Mouse (Mus musculus): ENCODE measurements around the gene Pla2g1b. TPM values are rescaled to one million over a fixed set of nuclear protein-coding genes. Genes with fewer than 3 reads are reported as not detected.

The Pla2g1b gene
- polyA plus RNA-seq, 1 experiment from 2014 or later = not detected

DNA sequence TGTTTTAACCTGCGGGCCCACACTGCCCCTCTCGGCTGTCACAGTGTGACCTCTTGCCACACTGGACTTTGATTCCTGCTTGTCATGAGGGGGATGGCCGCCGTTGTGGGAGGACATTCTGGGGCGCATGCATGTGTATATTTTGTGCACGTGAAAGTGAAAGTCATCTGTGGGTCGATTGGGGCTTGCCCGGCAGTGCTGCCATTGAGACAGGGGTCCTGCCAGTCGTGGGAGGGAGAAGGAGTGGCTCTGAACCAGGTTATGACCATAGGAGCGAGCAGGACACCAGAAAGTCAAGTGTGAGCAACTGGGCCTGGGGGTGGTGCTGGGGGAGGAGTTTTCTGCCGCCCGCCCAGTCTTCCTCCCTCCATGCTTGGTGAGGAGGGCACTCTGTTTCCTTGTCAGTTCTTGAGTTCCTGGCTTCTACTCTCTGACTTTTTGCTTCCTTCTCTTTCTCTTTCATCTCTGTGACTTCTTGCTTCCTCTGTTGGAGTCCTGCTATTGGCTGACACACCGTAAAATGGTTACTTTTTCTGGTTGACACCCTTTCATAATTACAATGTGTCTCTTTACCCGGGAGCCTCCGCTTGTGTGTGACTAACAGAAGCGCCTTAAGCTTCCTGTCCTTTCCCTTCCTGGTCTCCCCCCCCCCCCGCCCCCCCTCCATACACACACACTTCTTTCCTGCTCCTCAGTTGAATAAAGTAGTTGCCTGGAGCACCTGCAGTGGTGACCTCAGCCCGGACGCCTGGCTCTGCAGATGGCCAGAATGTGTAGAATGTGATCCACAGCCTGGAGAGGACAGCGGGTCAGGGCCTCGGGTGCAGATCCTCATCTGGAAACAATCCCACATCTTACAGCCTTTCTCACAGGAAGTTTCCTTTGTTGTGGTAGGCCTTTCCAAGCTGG, 55.7 kb downstream of the Pla2g1b start:
- Histone ChIP-seq H3K27ac (replicated peaks; ENCODE audit: low read depth, low read length) (peak overlapping the region; percentile 54), H3K27me3 (ENCODE audit: control insufficient read depth, insufficient read depth, low read length) (no peaks in the 10 kb centered on the region), H3K4me2 (ENCODE audit: low read depth, low read length) (peak overlapping the region; percentile 7; the same call in 1 of the 2 replicates), H3K36me3 (replicated peaks; ENCODE audit: control insufficient read depth, insufficient read depth, low read depth, low read length) (no peaks in the 10 kb centered on the region), H3K4me1 (ENCODE audit: control insufficient read depth, insufficient read depth, low read length) (peaks cover 20% of the 10 kb centered on the region), H3K9me3 (replicated peaks; ENCODE audit: control insufficient read depth, low read length) (no peaks in the 10 kb centered on the region), H3K9ac (replicated peaks; ENCODE audit: low read length) (no peak overlapping the region), H3K4me3 (ENCODE audit: low read depth, low read length) (no peak overlapping the region)
- ATAC-seq (replicated peaks; ENCODE audit: insufficient number of reproducible peaks, low FRiP score, low TSS enrichment, low read depth) (no peak), DNase-seq (ENCODE audit: low spot score) (peak; percentile 77)
- WGBS = 45% methylated on average over 20 of the region's 21 CpGs

DNA sequence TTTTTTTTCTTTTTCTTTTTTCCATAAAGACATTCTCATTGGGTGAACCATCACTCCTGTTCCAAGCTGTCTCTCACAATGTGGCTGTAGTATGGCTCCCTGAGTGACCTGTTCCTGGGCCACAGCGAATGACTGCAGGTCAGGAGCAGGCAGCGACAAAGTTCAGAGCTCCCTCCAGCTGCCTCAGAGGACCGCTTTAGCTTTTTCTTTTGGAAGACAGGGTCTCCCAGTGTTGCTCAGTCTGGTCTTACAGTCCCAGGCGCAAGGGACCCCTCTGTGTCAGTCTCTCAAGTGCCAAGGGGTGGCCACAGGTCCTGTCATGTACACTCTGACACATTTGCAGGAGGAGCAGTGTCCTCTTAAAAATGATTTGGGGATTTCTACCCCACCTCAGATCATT, 56.5 kb downstream of the Pla2g1b start:
- H3K27ac ChIP-seq (replicated peaks; ENCODE audit: low read depth, low read length) = peak overlapping the region; percentile 75
- H3K9ac ChIP-seq (replicated peaks; ENCODE audit: low read length) = no peak overlapping the region
- DNase-seq (ENCODE audit: low spot score) (no peak), ATAC-seq (replicated peaks; ENCODE audit: insufficient number of reproducible peaks, low FRiP score, low TSS enrichment, low read depth) (no peak)
- peaks cover 20% of the 10 kb centered on the region for H3K4me1 ChIP-seq (ENCODE audit: control insufficient read depth, insufficient read depth, low read length)
- no peaks in the 10 kb centered on the region for H3K27me3 ChIP-seq (ENCODE audit: control insufficient read depth, insufficient read depth, low read length)
- no peaks in the 10 kb centered on the region for H3K36me3 ChIP-seq (replicated peaks; ENCODE audit: control insufficient read depth, insufficient read depth, low read depth, low read length)
- H3K4me3 ChIP-seq (ENCODE audit: low read depth, low read length) = no peak overlapping the region
- H3K9me3 ChIP-seq (replicated peaks; ENCODE audit: control insufficient read depth, low read length) = no peaks in the 10 kb centered on the region
- 47% methylated on average over 4 of the region's 4 CpGs for WGBS
- H3K4me2 ChIP-seq (ENCODE audit: low read depth, low read length) = no peak overlapping the region

DNA sequence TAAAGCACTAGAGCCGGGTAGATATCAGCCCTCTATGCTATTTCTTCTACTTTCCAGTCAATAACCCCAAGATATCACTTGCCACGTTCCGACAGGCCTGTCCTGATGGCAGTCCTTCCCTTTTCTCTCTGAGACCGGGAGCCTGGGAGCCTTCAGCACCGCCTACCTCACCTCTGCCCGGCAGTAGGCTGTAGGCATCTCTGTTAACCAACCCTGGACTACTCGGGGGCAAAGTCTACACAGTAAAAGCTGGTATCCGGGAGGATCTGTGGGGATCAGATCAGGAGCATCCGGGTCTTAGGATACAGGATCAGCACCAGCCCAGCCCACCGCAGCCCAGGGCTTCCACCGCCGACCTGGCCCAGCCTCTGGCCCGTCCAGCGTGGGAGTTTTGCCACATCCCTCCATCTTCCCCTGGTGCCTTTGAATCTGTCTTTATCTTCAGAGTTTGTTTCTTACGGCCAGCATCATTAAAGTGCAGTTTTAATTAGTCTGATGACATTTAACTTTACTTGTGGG, 57.0 kb downstream of the Pla2g1b start:
- WGBS = 68% methylated on average over 15 of the region's 15 CpGs
- no peaks in the 10 kb centered on the region for H3K9me3 ChIP-seq (replicated peaks; ENCODE audit: control insufficient read depth, low read length)
- no peak overlapping the region for H3K4me2 ChIP-seq (ENCODE audit: low read depth, low read length)
- peaks cover 20% of the 10 kb centered on the region for H3K4me1 ChIP-seq (ENCODE audit: control insufficient read depth, insufficient read depth, low read length)
- no peak overlapping the region for H3K9ac ChIP-seq (replicated peaks; ENCODE audit: low read length)
- ATAC-seq (replicated peaks; ENCODE audit: insufficient number of reproducible peaks, low FRiP score, low TSS enrichment, low read depth) (no peak), DNase-seq (ENCODE audit: low spot score) (no peak)
- peak overlapping the region; percentile 75 for H3K27ac ChIP-seq (replicated peaks; ENCODE audit: low read depth, low read length)
- H3K36me3 ChIP-seq (replicated peaks; ENCODE audit: control insufficient read depth, insufficient read depth, low read depth, low read length) = no peaks in the 10 kb centered on the region
- H3K27me3 ChIP-seq (ENCODE audit: control insufficient read depth, insufficient read depth, low read length) = no peaks in the 10 kb centered on the region
- H3K4me3 ChIP-seq (ENCODE audit: low read depth, low read length) = no peak overlapping the region

DNA sequence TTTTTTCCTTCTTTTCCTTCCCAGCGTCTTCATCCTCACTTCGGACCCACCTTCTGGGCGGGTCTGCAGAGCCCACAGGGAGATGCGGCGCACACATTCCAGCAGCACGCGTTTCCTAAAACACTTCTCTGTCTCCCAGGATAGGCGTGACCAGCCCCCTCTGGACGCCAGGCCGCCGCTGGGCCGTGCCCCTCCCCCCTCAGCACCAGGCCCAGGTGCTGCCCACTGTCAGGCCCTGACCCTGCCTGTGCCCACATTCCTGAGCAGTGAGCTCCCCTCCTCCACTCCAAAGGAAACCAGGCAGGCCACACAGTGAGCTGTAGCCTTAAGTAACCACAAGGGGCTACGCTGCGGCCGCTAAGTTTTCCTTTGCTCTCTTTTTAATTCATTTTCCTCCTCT, 57.9 kb downstream of the Pla2g1b start:
- peak overlapping the region; percentile 39 for H3K27ac ChIP-seq (replicated peaks; ENCODE audit: low read depth, low read length)
- H3K9ac ChIP-seq (replicated peaks; ENCODE audit: low read length) = peak overlapping the region; percentile 29
- no peaks in the 10 kb centered on the region for H3K27me3 ChIP-seq (ENCODE audit: control insufficient read depth, insufficient read depth, low read length)
- H3K4me2 ChIP-seq (ENCODE audit: low read depth, low read length) = peak overlapping the region; percentile 27
- H3K4me3 ChIP-seq (ENCODE audit: low read depth, low read length) = no peak overlapping the region
- H3K9me3 ChIP-seq (replicated peaks; ENCODE audit: control insufficient read depth, low read length) = no peaks in the 10 kb centered on the region
- H3K36me3 ChIP-seq (replicated peaks; ENCODE audit: control insufficient read depth, insufficient read depth, low read depth, low read length) = no peaks in the 10 kb centered on the region
- ATAC-seq (replicated peaks; ENCODE audit: insufficient number of reproducible peaks, low FRiP score, low TSS enrichment, low read depth) (peak; percentile 64), DNase-seq (ENCODE audit: low spot score) (peak; percentile 75)
- WGBS = 4% methylated on average over 15 of the region's 15 CpGs
- H3K4me1 ChIP-seq (ENCODE audit: control insufficient read depth, insufficient read depth, low read length) = peaks cover 20% of the 10 kb centered on the region

Other genes starting within 250 kb of the Pla2g1b start
- gene Pop5, start 230.4 kb upstream of the Pla2g1b start, polyA plus RNA-seq (2014; fragmentation: Nextera tagmentation; extraction: Ambion mirVana) = 101 and 108 TPM in 2 replicates
- gene Rnf10, start 193.4 kb upstream of the Pla2g1b start, polyA plus RNA-seq (2014; fragmentation: Nextera tagmentation; extraction: Ambion mirVana) = 75.0 and 80.1 TPM in 2 replicates
- 51.7 and 52.2 TPM in 2 replicates for gene Coq5, start 186.6 kb upstream of the Pla2g1b start, polyA plus RNA-seq (2014; fragmentation: Nextera tagmentation; extraction: Ambion mirVana)
- 1,836 and 1,851 TPM in 2 replicates for gene Dynll1, start 165.3 kb upstream of the Pla2g1b start, polyA plus RNA-seq (2014; fragmentation: Nextera tagmentation; extraction: Ambion mirVana)
- 376 and 390 TPM in 2 replicates for gene Srsf9, start 139.1 kb upstream of the Pla2g1b start, polyA plus RNA-seq (2014; fragmentation: Nextera tagmentation; extraction: Ambion mirVana)
- 37.0 and 38.8 TPM in 2 replicates for gene Gatc, start 125.1 kb upstream of the Pla2g1b start, polyA plus RNA-seq (2014; fragmentation: Nextera tagmentation; extraction: Ambion mirVana)
- 66.7 and 68.9 TPM in 2 replicates for gene Triap1, start 125.0 kb upstream of the Pla2g1b start, polyA plus RNA-seq (2014; fragmentation: Nextera tagmentation; extraction: Ambion mirVana)
- gene Cox6a1, start 117.3 kb upstream of the Pla2g1b start, polyA plus RNA-seq (2014; fragmentation: Nextera tagmentation; extraction: Ambion mirVana) = 569 and 629 TPM in 2 replicates
- gene Msi1, start 36.7 kb upstream of the Pla2g1b start, polyA plus RNA-seq (2014; fragmentation: Nextera tagmentation; extraction: Ambion mirVana) = 52.4 and 53.9 TPM in 2 replicates
- gene Sirt4, start 18.5 kb downstream of the Pla2g1b start, polyA plus RNA-seq (2014; fragmentation: Nextera tagmentation; extraction: Ambion mirVana) = 12.7 and 17.2 TPM in 2 replicates
- gene Pxn, start 40.4 kb downstream of the Pla2g1b start, polyA plus RNA-seq (2014; fragmentation: Nextera tagmentation; extraction: Ambion mirVana) = 12.9 and 13.8 TPM in 2 replicates
- 1,437 and 1,529 TPM in 2 replicates for gene Rplp0, start 93.2 kb downstream of the Pla2g1b start, polyA plus RNA-seq (2014; fragmentation: Nextera tagmentation; extraction: Ambion mirVana)
- 29.3 and 31.4 TPM in 2 replicates for gene Gcn1l1, start 99.0 kb downstream of the Pla2g1b start, polyA plus RNA-seq (2014; fragmentation: Nextera tagmentation; extraction: Ambion mirVana)
- 17.6 and 21.1 TPM in 2 replicates for gene Rab35, start 165.6 kb downstream of the Pla2g1b start, polyA plus RNA-seq (2014; fragmentation: Nextera tagmentation; extraction: Ambion mirVana)

All from embryonic facial prominence, embryonic 11.5 days (tissue).